Mouse (Mus musculus) gonadal fat pad, adult 2 months (tissue): ENCODE measurements around the gene F11. TPM values are rescaled to one million over a fixed set of nuclear protein-coding genes. Genes with fewer than 3 reads are reported as not detected.

Experiments
- DNase-seq: peaks from one replicate; pipeline ENCODE4 v3.0.0-alpha.2; 2012; ENCODE audit warnings: low read depth
- polyA plus RNA-seq: library from polyadenylated mRNA; depleted of rRNA; stranded (reverse); fragments of >200 nt; gene quantifications from 2 replicates; pipeline ENCODE4 v1.2.3, GENCODE M21; 2012; rRNA removed

Gene F11
- polyA plus RNA-seq, 1 experiment: not detected

DNA sequence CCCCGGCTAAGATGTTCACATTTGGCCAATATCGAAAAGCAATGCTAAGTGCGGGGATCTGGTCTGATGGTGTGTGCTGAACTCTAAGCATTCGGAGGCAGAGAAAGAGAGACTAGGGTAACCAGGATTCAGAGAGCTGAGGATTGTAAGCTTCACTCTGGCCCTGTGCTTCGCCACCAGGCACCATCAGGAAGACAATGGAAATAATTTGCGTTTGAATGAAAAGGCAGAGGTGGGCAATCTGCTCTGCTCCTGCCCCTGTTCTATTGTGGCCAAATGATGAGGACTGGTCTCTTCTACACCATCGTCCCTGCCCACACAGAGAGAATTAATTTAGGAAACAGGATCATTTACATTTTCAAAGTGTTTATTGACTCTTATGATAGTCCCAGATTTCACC, 15.5 kb downstream of the F11 start:
- DNase-seq: no peak

DNA sequence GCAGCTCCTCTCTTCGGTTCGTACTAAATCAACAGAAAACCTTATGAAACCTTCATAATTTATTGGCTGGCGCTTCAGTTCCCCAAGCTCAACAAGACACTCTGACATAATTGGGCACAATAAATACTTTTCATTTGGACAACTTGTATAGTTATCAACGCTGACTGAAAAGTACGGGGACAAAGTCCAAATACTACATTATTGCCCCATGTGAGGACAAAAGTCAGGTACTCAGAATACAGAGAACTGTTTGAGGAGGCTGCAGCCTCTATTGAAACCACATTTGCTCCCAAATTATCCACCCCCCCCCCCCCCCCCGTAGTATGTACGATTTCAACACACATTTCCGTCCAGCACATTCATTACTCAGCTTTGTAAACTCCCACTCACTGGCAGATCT, 22.5 kb downstream of the F11 start:
- no peak for DNase-seq

DNA sequence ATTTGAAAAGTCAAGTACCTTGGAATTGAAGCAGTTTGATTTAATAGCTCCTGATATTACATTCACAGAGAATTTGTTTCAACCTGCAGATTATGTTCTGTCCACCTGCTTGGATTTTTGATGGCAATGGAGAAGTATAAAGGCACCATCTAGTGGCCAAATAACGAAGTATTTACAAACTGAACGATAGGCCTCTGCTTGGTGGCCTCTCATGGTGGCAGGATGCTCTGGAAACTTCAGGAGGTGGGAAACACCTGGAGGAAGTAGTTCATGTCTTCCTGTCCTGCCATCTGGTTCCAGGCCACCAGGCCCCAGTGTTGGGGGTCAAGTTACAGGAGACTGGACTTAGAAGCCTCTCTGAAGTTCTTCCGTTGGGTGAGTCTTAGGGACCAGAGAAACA, 23.5 kb downstream of the F11 start:
- DNase-seq: no peak

DNA sequence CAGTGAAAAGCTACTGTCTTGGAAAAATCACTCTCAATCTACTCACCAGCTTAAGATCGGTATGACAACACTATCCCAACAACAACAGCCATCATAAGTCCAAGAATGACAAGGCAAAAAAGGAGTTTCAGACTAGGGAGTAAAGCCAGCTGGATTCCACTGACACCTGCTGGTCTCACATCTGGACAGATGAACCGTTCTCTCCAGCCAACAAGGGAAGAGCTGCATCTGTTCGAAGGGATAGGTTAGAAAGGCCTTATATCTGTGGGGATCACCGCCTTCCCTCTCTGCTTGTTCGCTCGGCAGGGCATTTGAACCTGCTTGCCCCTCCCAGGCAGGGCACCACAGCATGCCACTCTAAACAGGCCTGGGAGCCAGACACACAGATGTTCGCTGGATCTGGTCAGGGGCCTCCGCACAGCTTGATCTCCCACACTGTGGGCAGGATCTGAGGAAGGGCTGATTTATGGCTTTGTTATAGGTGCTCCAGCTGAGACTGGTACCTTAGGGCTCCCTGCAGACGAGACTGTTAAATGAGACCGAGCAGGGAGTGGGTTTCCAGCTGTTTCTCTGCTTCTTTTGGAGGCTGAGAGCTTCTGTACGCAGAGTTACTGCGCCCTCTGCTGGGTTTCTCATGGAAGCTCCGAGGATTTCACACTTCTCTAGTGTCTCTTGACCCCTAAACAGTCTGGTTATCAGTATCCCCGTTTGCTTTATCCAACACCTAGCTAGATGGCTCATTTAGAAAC, 25.5 kb downstream of the F11 start:
- no peak for DNase-seq

DNA sequence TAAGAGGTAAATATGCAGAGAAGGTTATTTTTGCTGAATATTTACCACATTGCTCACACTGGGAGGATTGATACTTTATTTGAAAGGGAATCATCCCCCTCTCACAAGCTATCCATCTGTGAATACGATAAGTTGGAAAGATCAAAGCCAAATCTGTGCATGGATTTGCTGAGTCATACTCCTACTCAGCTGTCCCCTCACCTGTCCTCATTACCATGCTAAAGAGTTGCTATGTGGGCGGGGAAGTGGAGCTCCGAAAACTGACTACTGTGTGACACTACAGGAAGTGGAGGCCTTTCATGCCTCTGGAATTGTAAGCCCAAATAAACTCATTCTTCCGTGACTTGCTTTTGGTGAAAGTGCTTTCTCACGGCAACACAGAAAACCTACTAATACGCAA, 26.6 kb downstream of the F11 start:
- no peak for DNase-seq

DNA sequence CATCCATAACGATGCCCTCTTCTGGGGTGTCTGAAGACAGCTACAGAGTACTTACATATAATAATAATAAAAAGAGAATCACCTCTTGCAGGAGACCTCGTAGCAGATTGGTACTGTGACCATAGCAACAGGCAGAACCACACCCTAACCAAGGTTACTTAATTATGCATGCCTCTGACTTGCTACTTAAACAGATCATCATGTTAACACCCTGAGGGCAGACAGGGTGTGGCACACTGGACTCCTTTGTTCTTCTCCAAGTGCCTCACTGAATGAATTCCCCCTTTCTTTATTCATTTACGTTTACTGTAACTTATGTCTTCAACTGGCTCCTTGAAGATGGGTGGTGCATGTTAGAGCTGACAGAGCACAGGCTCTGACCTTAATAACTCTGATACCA, 28.6 kb downstream of the F11 start:
- DNase-seq: no peak

DNA sequence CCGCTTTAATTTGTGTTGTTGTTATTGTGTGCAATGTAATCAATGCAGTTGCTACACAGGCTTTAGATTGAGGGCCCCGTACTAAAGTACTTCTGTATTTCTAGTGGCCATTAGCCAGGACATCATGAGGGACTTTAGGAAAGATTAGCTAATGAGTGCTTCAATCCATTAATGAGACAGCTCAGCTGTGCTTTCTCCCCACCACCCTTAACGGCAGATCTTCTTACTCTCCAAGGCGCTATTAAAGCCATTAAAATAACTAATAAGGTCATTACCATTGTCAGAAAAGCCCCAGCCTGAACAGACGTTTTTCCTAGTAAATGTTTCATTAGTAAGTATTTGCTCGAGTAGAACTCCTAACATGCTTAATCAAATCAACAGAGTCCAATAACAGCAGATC, 59.4 kb downstream of the F11 start:
- no peak for DNase-seq

DNA sequence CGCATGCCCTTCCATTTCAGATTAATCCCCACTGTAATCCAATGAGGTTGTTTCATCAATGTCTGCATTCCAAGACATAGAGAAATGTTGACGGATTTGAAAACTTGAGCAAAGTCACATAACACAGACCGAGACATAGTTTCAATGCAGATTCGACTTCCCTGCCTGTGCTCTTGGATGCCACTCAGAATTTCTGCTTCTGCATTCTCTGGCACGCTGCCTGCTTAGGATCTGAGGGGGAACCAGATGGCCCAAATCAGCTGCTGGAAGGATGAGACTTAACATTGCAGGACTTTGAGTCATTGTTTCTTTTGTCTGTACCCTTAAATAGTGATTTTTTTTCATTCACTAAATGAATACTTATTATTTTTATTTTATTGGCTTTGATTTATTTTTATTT, 60.2 kb downstream of the F11 start:
- no peak for DNase-seq

DNA sequence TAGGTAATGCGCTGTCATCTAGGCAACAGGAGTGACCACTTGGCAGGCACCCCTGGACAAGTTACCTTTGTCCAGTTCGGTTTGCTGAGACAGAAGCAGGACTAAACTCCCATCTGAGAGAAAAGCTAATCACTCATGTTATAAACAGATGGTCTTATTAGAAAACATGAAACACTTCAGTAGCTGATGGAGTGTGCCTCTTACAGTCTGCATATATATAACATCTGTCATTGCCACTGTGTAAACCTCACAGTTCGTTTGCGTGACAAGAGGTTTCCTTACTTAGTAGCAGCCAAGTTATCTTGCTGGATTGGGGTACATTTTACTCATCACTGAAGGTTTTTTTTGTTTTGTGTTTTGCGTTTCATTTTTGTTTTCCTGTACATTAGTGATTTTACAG, 64.5 kb downstream of the F11 start:
- DNase-seq: no peak

DNA sequence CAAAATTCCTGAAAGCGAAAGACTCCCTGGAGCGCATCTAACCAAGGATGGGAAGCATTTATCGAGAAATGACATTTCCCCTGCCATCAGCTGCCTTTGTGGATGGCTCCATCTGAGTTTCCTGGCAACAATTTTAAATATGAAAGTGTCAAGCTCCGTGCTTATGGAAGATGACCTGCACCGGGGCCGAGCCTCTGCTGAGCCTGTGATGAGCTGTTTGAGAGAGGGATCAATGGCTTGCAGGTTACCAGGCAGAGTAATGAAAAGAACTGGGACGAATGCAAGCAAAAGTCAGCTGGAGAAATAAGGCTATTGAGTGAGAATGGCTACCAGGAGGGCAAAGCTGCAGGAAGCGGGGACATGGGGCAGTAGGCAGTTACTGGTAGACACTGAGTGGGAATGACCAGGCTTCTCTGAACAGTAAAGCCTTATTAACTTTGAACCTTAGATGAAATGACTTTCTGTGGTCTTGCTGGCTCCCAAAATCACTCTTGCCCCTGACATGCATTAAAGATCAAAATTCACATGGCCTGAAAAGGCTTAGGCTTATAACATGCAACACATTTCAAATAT, 65.8 kb downstream of the F11 start:
- DNase-seq: no peak

Other genes starting within 250 kb of the F11 start
- gene Mtnr1a, start 192.9 kb downstream of the F11 start, polyA plus RNA-seq: not detected in 2 replicates
- 0.45 and 0.46 TPM in 2 replicates for gene Klkb1, start 32.8 kb upstream of the F11 start, polyA plus RNA-seq
- gene Gm45753, start 46.4 kb upstream of the F11 start, polyA plus RNA-seq: 0.28 and 0.58 TPM in 2 replicates
- 7.1 and 11.0 TPM in 2 replicates for gene Cyp4v3, start 71.2 kb upstream of the F11 start, polyA plus RNA-seq
- 8.5 and 9.5 TPM in 2 replicates for gene Fam149a, start 120.3 kb upstream of the F11 start, polyA plus RNA-seq
- gene Tlr3, start 149.0 kb upstream of the F11 start, polyA plus RNA-seq: 6.1 and 6.2 TPM in 2 replicates
- 62.7 and 66.3 TPM in 2 replicates for gene Sorbs2, start 245.8 kb upstream of the F11 start, polyA plus RNA-seq